Mouse (Mus musculus): ENCODE data around the gene Map2k2.
A peak's percentile ranks its signal among the peaks of the same experiment; 100 is the strongest.
"Not testable (repeated sequence)": the region's sequence is repeated elsewhere in the genome, so short reads cannot be mapped to it uniquely, and the experiment has no call there.

Map2k2 gene

DNA sequence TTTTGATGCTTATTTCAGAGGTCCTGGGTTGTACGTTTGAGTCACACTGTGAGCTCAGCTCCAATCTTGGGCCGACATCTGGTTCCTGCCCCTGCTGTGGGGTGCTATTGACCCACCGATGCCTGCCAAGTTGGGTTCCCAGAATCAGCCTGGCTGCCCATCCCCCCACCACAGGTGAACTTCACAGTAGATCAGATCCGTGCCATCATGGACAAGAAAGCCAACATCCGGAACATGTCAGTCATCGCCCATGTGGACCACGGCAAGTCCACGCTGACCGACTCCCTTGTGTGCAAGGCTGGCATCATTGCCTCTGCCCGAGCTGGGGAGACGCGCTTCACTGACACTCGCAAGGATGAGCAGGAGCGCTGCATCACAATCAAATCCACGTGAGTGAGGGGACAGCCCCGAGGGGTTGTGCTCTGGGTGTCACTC is 71.8 kb downstream of the Map2k2 start:
- DNase-seq: no peak

DNA sequence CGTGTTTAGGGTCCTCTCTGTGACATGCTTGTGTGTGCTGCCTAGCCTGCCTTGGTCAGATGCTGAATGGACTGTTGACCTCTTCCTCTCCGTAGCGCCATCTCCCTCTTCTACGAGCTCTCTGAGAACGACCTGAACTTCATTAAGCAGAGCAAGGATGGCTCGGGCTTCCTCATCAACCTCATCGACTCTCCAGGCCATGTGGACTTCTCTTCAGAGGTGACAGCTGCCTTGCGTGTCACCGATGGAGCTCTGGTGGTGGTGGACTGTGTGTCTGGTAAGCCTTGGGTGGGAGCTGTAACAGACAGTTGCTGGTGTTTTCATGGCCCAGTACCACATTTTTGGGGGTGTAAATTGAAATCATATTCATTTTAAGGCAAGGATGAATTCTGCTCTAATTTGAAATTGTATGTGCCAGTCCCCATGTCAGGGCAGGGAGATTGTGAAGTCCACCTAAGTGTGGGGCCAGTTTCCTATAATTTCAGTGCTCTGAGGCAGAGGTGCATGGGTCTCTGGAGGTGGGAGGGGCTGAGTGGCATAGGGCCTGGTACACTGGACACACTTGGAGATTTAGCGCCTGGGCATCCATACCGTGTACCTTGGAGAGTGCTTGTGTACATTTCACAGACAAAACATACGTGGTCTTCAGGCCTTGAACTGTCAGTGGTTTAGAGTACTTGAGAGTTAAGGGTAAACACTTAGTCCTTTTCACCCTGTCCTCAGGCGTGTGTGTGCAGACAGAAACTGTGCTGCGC is 72.4 kb downstream of the Map2k2 start:
- no peak for DNase-seq

- no peak for DNase-seq
Observed at GRCm38 (mm10) chr10:81178927-81179326, 73.2 kb downstream of the Map2k2 start.

DNA sequence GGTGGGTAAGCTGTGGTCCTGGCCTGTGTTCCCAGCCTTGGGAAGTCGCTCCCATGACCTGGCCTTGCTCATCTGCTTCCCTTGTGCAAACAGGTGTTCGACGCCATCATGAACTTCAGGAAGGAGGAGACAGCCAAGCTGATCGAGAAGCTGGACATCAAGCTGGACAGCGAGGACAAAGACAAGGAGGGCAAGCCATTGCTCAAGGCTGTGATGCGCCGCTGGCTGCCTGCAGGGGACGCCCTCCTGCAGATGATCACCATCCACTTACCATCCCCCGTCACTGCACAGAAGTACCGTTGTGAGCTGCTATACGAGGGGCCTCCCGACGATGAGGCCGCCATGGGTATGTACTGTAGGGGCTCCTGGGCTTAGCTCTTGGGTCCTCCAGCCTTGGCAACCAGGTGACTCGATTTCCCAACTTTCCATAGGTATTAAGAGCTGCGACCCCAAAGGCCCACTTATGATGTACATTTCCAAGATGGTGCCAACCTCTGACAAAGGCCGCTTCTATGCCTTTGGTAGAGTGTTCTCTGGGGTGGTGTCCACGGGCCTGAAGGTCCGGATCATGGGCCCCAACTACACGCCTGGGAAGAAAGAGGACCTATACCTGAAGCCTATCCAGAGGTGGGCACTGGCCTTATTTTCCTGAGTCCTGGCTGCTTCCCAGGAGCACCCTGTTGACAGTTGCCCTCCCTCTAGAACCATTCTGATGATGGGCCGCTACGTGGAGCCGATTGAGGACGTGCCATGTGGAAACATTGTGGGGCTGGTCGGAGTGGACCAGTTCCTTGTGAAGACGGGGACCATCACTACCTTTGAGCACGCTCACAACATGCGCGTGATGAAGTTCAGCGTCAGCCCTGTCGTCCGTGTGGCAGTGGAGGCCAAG is 74.0 kb downstream of the Map2k2 start:
- DNase-seq: no peak

DNA sequence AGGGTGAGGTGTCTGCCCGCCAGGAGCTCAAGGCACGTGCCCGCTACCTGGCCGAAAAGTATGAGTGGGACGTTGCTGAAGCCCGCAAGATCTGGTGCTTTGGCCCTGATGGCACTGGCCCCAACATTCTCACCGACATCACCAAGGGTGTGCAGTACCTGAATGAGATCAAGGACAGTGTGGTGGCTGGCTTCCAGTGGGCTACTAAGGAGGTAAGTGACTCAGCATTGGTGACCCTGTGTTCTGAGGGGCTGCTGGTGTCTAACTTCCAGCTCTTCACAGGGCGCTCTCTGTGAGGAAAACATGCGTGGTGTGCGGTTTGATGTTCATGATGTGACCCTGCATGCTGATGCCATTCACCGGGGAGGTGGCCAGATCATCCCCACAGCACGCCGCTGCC is 75.2 kb downstream of the Map2k2 start:
- DNase-seq: no peak

- DNase-seq: not testable (repeated sequence)
Observed at GRCm38 (mm10) chr10:81181860-81182259, 76.1 kb downstream of the Map2k2 start.

DNA sequence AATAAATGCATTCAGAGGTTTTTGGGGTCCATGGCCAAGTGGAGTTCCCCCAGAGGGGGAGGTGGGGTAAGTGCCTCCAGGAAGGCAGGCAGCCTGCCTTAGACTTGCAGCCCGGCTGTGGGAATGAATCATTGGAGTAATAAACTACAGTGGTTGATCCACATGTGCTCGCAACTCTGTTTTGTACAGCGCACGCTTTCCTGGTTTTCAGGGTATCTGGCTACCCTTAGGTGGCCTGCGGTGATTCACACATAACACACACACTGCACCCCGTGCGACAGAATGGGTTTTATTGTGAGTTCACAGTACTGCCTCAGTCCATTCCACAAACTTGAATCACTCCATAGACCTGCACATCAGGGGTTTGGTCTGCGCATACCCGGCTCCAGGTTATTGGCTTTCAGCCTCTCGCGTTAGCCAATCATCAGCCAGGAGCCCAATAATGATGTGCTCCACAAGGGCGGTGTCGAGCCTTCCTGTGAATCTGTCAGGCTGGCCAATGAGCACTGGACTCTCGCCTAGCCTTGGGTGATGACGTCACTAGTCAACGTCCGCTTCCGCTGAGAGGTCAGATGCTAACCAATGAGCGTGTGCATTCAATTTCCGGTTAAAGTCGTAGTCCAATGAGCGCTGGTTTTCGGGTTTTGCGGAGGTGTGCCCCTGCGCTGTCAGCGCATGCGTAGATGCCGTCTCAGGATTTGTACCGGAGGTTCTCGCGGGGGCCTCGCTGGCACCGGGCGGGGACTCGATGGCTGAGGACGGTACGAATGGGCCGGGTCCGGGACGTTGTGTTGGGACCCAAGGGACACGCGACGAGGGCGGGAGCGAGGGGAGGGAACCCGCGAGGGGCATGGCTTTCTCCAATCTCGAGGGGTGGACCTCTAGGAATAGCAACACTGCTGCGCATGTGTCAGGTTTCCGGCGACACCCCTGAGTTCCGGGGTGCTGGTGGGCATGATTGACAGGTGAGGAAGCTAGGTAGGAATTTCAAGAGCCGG is 76.9 kb downstream of the Map2k2 start, which contains the start of gene Dapk3:
Gene Dapk3, plus strand, starts transcription at position 670 of the 998 bp plus-strand sequence.
- peak; percentile 94 for DNase-seq

Measured in thymus, postnatal 25 days (tissue).